Mouse (Mus musculus) bone marrow, adult 2 months (tissue): ENCODE results near the gene Cep95. TPM values are rescaled to one million over a fixed set of nuclear protein-coding genes. Genes with fewer than 3 reads are reported as not detected.

Source experiments
- H3K27ac ChIP-seq: fragments of 200-500 bp; 2 replicates; pipeline ENCODE4 v1.5.1; 2012; ENCODE audit warnings: low read depth, mild to moderate bottlenecking, control low read depth, inconsistent platforms, low read length; ENCODE audit not compliant: control insufficient read depth, poor library complexity, insufficient read depth
- H3K4me1 ChIP-seq: fragments of 200-500 bp; 2 replicates; pipeline ENCODE4 v1.6.1; 2011; ENCODE audit warnings: low read length; ENCODE audit not compliant: control insufficient read depth, insufficient read depth
- H3K4me3 ChIP-seq: fragments of 200-500 bp; replicated peaks from 2 replicates; pipeline ENCODE3; 2011; ENCODE audit warnings: mild to moderate bottlenecking, low read depth, low read length, control low read depth; ENCODE audit not compliant: control insufficient read depth
- CTCF ChIP-seq: fragments of 200-500 bp; IDR thresholded peaks from 2 replicates; pipeline ENCODE4 v1.5.1; 2011; ENCODE audit warnings: low read length, control low read depth; ENCODE audit not compliant: control insufficient read depth, insufficient read depth
- POLR2A ChIP-seq: fragments of 200-500 bp; IDR thresholded peaks from 2 replicates; pipeline ENCODE4 v1.6.1; 2011; ENCODE audit warnings: low read depth, mild to moderate bottlenecking, control low read depth, low read length, borderline replicate concordance; ENCODE audit not compliant: control insufficient read depth
- WGBS: fragments of 180-500 bp; shearing (Covaris S2); methylation state at CpG from one replicate; pipeline ENCODE4 v1.1.7; 2018; 5-methylcytosine and 5-hydroxymethylcytosine counted together
- polyA plus RNA-seq: library from polyadenylated mRNA; stranded (reverse); fragments of >200 nt; gene quantifications from 2 replicates; pipeline ENCODE4 v1.2.4, GENCODE M21; 2011; ENCODE audit warnings: low replicate concordance; ENCODE audit not compliant: missing spikeins, insufficient read depth, insufficient read length

The Cep95 gene
- polyA plus RNA-seq, 1 experiment, result 53.9 TPM

GRCm38 (mm10) chr11:106814601-106815320 is 25.7 kb downstream of the Cep95 start:
- TF ChIP-seq CTCF (no peak), POLR2A (no peak)
- Histone ChIP-seq H3K4me1 (no peaks in the 10 kb centered on the region), H3K27ac (no peak overlapping the region), H3K4me3 (no peak overlapping the region)
- WGBS, result 84% methylated on average over 14 of the region's 14 CpGs

DNA sequence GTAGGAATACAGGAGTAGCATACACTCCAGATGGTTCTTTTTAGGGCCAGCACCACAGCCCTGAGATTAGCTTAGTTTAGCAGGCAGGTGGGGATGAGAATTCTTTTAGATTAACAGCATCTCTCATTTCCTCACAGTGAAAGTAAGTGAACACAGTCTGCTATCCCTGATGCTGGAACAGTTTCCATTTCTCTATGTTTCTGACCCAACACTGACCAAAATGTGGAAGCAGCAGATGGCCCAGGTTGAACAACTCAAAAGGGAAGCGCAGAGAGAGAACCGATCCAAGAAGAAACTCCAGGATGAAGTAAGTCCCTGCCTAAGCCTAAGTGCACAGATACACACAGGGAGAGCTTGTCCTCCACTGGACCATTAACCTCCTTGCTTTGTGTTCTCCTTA is 26.3 kb downstream of the Cep95 start:
- H3K4me1 ChIP-seq, result no peaks in the 10 kb centered on the region
- 78% methylated on average over 2 of the region's 2 CpGs for WGBS
- no peak overlapping the region for H3K27ac ChIP-seq
- TF ChIP-seq POLR2A, result no peak
- TF ChIP-seq CTCF, result no peak
- no peak overlapping the region for H3K4me3 ChIP-seq

DNA sequence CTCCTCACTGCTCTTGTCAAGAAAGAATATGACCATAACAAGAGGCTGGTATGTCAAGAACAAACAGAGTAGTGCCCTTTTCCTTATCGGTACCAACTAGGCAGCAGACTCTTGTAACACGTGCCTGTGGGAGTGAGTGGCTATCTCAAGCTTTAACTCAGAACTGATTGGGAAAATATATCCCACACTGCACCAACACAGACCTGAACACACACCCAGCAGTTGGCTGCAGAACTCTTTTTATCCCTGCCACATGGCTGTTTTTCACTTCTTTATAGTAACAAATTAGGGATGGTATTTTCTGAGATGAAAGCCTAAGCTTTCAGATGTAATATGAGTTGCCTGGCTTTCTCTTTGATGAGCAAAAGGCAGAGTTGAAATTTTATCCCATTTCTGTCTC is 26.7 kb downstream of the Cep95 start:
- 80% methylated on average over 2 of the region's 2 CpGs for WGBS
- Histone ChIP-seq H3K4me3 (no peak overlapping the region), H3K4me1 (no peaks in the 10 kb centered on the region), H3K27ac (no peak overlapping the region)
- TF ChIP-seq CTCF, result no peak
- no peak for TF ChIP-seq POLR2A

- no peaks in the 10 kb centered on the region for H3K4me1 ChIP-seq
- TF ChIP-seq CTCF (no peak), POLR2A (no peak)
- WGBS, result 87% methylated on average over 7 of the region's 7 CpGs
- H3K27ac ChIP-seq, result no peak overlapping the region
- no peak overlapping the region for H3K4me3 ChIP-seq
These were observed 27.3 kb downstream of the Cep95 start for GRCm38 (mm10) chr11:106816316-106816715.

- WGBS, result 90% methylated on average over 3 of the region's 3 CpGs
- TF ChIP-seq POLR2A (no peak), CTCF (no peak)
- no peak overlapping the region for H3K4me3 ChIP-seq
- H3K4me1 ChIP-seq, result no peaks in the 10 kb centered on the region
- H3K27ac ChIP-seq, result no peak overlapping the region
These were observed 28.1 kb downstream of the Cep95 start for GRCm38 (mm10) chr11:106817156-106817555.

- TF ChIP-seq CTCF, result no peak
- TF ChIP-seq POLR2A, result no peak
- H3K4me1 ChIP-seq, result no peaks in the 10 kb centered on the region
- WGBS, result 91% methylated on average over 6 of the region's 6 CpGs
- H3K27ac ChIP-seq, result no peak overlapping the region
- no peak overlapping the region for H3K4me3 ChIP-seq
These were observed 28.8 kb downstream of the Cep95 start for GRCm38 (mm10) chr11:106817808-106818207.

- no peaks in the 10 kb centered on the region for H3K4me1 ChIP-seq
- TF ChIP-seq POLR2A (no peak), CTCF (no peak)
- H3K27ac ChIP-seq, result no peak overlapping the region
- H3K4me3 ChIP-seq, result no peak overlapping the region
- 80% methylated on average over 9 of the region's 9 CpGs for WGBS
These were observed 29.3 kb downstream of the Cep95 start for GRCm38 (mm10) chr11:106818341-106818740.

DNA sequence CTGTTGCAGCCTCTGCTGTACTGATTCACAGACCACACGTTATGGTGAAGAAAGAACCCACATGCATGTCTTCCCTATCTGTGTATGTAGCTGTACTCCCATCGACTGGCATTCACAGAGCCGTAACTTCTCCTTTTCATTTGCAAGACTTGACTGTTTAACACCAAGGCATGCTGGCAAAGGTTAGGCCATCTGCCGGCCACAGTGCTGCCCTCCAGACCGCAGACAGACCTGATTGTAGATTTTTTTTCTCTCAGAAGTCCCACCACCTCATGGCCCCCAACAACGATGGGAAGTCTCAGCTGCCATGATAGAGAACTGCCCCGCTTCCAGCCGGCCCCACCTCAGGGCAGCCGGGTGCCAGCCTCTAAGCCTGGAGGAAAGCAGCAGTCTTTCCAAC is 30.5 kb downstream of the Cep95 start:
- TF ChIP-seq POLR2A, result no peak
- TF ChIP-seq CTCF, result no peak
- 44% methylated on average over 9 of the region's 9 CpGs for WGBS
- no peak overlapping the region for H3K27ac ChIP-seq
- no peaks in the 10 kb centered on the region for H3K4me1 ChIP-seq
- no peak overlapping the region for H3K4me3 ChIP-seq

- H3K27ac ChIP-seq, result no peak overlapping the region
- WGBS, result 84% methylated on average over 6 of the region's 6 CpGs
- TF ChIP-seq CTCF, result no peak
- TF ChIP-seq POLR2A, result no peak
- no peaks in the 10 kb centered on the region for H3K4me1 ChIP-seq
- H3K4me3 ChIP-seq, result no peak overlapping the region
These were observed 31.2 kb downstream of the Cep95 start for GRCm38 (mm10) chr11:106820252-106820651.
